Mouse (Mus musculus) CD4-positive, CD25-positive, alpha-beta regulatory T cell, adult 4 months (primary cell): ENCODE results near the gene Prss36. TPM values are rescaled to one million over a fixed set of nuclear protein-coding genes. Genes with fewer than 3 reads are reported as not detected.
A peak's percentile ranks its signal among the peaks of the same experiment; 100 is the strongest.
"Not testable (repeated sequence)": the region's sequence is repeated elsewhere in the genome, so short reads cannot be mapped to it uniquely, and the experiment has no call there.

ENCODE experiments used
- ATAC-seq: one replicate; pipeline ENCODE4 v1.8.0; 2017
- polyA plus RNA-seq, 2 experiments: library from polyadenylated mRNA; unstranded; fragments of 100-300 nt; shearing (Covaris generic); gene quantifications; one replicate each; pipeline ENCODE4 v1.2.1; 2017

Prss36 gene
- polyA plus RNA-seq: 1 to 10 TPM; 2.5 to 4.3 TPM

GRCm38 (mm10) chr7:127946470-127947023, at the start of gene Prss36:
Prss36 (minus strand) TSS chr7:127946725.
- no peak for ATAC-seq

GRCm38 (mm10) chr7:127993341-127993977, 46.9 kb upstream of the Prss36 start, which contains the start of gene Pycard:
Pycard (minus strand) TSS chr7:127993867.
- ATAC-seq: peak; percentile 93

- no peak for ATAC-seq
Measured at GRCm38 (mm10) chr7:127992488-127993340, 46.2 kb upstream of the Prss36 start.

GRCm38 (mm10) chr7:127991643-127992487, 45.3 kb upstream of the Prss36 start:
- peak; percentile 22 for ATAC-seq

- no peak for ATAC-seq
Measured at GRCm38 (mm10) chr7:127988904-127989303, 42.4 kb upstream of the Prss36 start.

GRCm38 (mm10) chr7:127980606-127981005, 34.1 kb upstream of the Prss36 start:
- no peak for ATAC-seq

GRCm38 (mm10) chr7:127978856-127979255, 32.3 kb upstream of the Prss36 start:
- ATAC-seq: no peak

- no peak for ATAC-seq
Measured at GRCm38 (mm10) chr7:127974413-127974930, 27.9 kb upstream of the Prss36 start.

- peak; percentile 58 for ATAC-seq
Measured at GRCm38 (mm10) chr7:127967922-127968828, 21.6 kb upstream of the Prss36 start.

GRCm38 (mm10) chr7:127967004-127967921, 20.7 kb upstream of the Prss36 start, which contains the start of gene Fus:
Fus (plus strand) TSS chr7:127967457.
- ATAC-seq: peak; percentile 82

- no peak for ATAC-seq
Measured at GRCm38 (mm10) chr7:127966371-127966918, 19.9 kb upstream of the Prss36 start.

- no peak for ATAC-seq
Measured at GRCm38 (mm10) chr7:127959364-127959763, 12.8 kb upstream of the Prss36 start.

GRCm38 (mm10) chr7:127952864-127953581, 6.5 kb upstream of the Prss36 start:
- no peak for ATAC-seq

- no peak for ATAC-seq
Measured at GRCm38 (mm10) chr7:127944614-127945013, 1.9 kb downstream of the Prss36 start.

- ATAC-seq: not testable (repeated sequence)
Measured at GRCm38 (mm10) chr7:127942097-127942496, 4.4 kb downstream of the Prss36 start.

GRCm38 (mm10) chr7:127936216-127936884, 10.2 kb downstream of the Prss36 start:
- no peak for ATAC-seq

- ATAC-seq: peak; percentile 41
Measured at GRCm38 (mm10) chr7:127935748-127936159, 10.8 kb downstream of the Prss36 start.

- ATAC-seq: peak; percentile 99
Measured at GRCm38 (mm10) chr7:127935028-127935722, 11.3 kb downstream of the Prss36 start.
